Mouse (Mus musculus): Measurements from ENCODE around the gene 2010003K11Rik.

The 2010003K11Rik gene

DNA sequence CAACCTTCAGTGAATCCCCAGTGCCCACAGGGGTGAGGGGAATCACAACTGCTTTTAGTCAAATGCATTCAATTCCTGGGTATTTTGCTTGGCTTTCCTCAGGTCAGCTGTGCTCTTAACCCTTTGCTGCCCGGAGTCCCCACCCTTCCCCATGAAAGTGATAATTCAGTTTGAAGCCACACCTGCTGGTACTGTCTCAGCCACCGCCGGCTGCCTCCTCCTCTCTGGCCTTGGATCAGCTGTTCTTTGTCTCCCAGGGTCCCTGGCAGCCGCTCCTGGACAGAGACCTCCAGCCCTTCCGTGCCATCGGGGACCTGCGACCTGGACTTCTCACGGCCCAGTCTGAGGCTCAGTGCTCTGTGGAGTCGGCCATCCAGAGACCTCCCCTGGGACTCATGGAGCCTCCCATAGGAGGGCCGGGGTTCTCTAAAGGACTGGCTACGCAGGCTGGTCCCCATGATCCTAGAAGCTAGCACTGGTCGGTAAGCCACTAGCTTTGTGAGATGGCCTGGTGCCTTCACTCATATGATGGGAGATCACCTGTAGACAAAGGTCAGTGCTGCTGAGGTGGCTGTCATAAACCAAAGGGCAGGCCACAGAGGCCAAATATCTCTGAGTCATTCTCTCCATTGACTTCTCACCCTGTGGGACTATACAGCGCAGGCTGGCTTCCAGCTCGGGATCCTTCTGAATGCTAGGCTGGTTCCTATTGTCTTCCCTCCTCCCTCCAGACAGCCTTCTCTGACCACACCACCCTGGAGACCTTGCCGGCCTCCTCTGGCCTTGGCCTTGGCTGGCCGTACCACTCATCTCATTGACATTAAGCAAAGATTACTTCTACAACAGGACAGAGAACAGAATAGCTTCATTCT, at the start of gene 2010003K11Rik:
Gene 2010003K11Rik (minus strand): TSS at position 522 of the 872 bp plus-strand sequence.
- no peak for DNase-seq (ENCODE audit: low read depth)

- no peak for DNase-seq (ENCODE audit: low read depth)
Observed at GRCm38 (mm10) chr19:4547801-4548200, 49.4 kb upstream of the 2010003K11Rik start.

- no peak for DNase-seq (ENCODE audit: low read depth)
Observed at GRCm38 (mm10) chr19:4545841-4546240, 47.5 kb upstream of the 2010003K11Rik start.

GRCm38 (mm10) chr19:4545091-4545490, 46.7 kb upstream of the 2010003K11Rik start:
- no peak for DNase-seq (ENCODE audit: low read depth)

DNA sequence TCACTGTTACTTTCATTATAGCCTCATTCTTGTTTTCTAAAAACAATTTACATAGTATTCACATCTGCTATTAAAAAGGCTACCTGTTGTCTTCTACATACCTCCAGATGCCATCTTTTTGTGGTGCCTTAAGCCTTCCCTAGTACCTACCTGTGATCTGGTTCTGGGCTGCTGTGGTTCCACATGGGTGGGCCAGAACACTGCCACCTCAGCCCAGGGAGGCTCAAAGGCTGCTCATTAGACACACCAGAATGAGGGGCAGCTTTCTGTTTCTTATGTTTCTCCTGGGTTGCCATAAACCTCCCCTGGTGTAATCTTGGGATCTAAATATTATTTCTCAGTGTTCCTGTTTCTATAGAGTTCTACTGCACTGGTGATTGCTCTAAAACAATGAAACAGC, 43.7 kb upstream of the 2010003K11Rik start:
- no peak for DNase-seq (ENCODE audit: low read depth)

GRCm38 (mm10) chr19:4540992-4541391, 42.6 kb upstream of the 2010003K11Rik start:
- DNase-seq (ENCODE audit: low read depth), result no peak

- DNase-seq (ENCODE audit: low read depth), result no peak
Observed at GRCm38 (mm10) chr19:4540263-4540662, 41.9 kb upstream of the 2010003K11Rik start.

GRCm38 (mm10) chr19:4536606-4537005, 38.2 kb upstream of the 2010003K11Rik start:
- no peak for DNase-seq (ENCODE audit: low read depth)

DNA sequence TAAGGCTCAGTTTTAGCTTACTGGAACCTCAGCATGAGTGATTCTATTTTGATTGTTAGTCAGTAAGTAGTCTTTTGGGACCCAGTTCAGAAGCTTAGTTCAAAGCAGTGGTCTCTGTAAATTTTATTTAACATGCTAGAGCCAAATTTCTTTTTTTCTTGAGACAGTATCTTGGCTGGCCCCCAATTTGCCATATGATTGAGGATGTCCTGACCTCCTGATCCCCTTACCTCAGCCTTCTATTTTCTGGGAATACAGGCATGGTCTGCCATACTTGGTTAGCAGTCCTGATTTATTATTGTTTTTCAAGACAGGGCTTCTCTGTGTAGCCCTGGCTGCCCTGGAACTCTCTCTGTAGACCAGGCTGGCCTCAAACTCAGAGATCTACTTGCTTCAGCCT, 37.5 kb upstream of the 2010003K11Rik start:
- no peak for DNase-seq (ENCODE audit: low read depth)

DNA sequence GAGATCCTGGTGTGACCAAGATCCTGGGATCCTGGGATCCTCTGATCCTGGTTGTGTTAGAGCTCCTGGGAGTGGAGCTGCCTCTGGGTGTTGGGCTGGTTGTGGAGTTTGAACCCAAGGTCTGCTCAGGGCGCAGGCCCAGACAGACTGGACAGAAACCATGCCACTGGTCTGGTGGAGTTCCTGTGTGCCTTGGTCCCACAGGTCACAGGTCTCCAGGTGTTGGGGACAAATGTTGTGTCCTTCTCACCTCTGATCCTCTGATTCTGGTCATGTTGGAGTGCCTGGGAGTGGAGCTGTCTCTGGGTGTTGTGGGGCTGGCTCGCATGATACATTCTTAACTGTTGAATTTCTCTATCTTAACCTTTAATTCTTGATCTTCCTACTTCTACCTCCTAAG, 36.3 kb upstream of the 2010003K11Rik start:
- DNase-seq (ENCODE audit: low read depth), result no peak

DNA sequence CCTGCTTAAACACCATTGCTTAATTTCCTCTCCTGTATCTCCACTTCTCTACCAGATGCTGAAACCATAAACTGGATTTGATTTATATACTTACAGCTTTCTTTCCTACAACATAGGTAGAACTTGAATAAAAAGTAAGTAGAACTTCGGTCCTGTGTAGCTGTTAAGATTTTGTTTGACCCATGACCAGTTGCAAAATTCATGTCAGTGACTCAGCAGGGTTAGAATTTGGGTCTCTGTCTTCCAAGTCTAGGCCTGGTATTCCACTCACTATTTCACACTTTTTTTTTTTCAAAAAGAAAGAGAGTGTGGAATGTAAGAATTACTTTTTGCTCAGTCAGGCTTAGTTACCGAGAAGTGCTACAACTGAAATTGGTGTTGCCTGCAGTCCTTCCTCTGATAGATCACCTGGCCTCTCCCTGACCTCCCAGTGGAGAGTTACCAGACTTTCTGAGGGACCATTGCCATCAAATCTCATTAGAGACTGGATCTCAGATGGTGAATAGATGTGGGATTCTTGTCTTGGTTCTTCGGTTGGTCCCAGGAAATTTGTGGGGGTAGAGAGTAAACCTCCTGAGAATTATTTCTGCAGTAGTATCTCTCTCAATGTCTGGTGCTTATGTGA, 23.2 kb upstream of the 2010003K11Rik start:
- DNase-seq (ENCODE audit: low read depth), result no peak

DNA sequence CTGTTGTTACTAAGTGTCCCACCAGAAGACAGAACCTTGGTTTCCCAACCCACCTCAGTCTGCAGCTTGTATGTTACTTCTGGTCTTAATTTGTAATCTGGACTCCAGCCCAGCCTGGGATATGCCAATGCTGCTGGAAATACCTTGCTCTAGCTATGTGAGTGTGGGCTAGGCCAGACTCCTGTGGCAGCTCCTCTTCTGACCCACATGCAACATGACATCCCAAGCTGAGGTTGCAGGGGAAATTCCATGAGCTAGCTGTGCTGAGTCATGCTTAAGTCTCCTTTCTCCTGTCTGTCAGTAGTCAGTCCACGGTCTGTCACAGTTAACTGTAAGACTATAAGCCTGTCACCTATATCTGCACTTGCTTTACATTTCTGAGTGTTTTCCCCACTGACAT, 19.1 kb upstream of the 2010003K11Rik start:
- DNase-seq (ENCODE audit: low read depth), result no peak

DNA sequence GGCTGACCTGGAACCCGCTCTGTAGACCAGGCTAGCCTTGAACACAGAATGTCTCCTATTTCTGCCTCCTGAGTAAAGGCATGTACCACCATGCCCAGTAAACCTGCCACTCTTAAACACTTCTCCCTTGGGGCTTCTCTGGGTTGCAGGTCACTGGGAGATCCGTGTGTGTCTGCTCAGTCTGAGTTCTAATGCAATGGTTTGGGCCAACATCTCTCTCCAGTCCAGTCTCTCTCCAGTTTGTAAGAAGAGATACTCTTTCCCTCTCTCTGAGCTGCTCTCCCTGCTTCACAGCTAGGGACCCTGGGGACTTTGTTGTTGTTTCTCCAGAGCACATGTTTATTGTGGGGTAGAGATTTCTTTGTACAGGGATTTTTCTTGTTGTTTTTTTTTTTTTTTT, 17.9 kb upstream of the 2010003K11Rik start:
- DNase-seq (ENCODE audit: low read depth), result no peak

DNA sequence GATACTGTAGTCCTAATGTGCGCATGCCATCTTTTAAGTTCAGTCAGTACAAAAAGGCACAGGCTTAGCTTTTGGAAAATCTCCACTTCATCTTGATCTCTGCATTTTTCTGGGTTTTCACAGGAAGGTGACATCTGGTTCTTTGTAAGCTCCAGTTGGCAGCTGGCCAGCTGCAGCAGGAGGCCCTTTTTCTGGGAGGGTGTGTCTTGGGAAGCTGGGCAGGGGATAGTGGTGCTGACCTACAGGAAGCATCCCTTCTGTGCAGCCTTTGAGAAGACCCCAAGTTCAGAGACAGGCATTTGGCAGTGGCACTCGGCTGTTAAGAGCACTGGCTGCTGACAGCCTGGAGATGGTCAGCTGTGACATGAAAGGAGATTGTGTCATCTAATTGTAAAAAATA, 17.4 kb upstream of the 2010003K11Rik start:
- DNase-seq (ENCODE audit: low read depth), result no peak

DNA sequence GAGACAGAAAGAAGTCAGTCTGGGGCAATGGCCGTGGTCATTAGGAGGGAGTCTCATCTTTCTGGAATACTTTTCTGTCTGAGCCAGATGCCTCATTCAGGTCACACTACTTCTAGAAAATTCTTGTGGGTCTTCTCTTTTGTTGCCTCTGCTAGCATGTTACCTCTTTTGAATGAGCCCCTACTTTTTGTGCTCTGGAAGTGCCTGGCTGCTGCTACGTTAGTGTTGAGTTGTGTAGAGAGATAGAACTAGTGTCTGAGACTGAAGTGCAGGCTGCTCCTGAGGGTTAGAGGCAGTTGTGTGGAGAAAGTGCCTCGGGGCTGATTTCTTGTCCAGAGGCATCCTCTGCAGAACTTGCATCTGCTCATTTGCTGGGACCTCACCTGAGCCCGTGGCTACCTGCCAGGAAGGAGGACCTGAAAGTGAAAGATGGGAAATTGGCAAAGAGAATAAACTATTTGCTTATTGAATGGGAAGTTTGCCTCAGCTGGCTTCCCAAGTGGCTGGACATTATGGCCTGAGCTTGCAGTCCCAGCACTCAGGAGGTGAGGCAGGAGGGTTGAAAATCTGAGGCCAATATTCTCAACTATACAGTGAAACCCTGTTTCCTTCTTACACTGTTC, 15.0 kb upstream of the 2010003K11Rik start:
- no peak for DNase-seq (ENCODE audit: low read depth)

- no peak for DNase-seq (ENCODE audit: low read depth)
Observed at GRCm38 (mm10) chr19:4511116-4511841, 12.9 kb upstream of the 2010003K11Rik start.

DNA sequence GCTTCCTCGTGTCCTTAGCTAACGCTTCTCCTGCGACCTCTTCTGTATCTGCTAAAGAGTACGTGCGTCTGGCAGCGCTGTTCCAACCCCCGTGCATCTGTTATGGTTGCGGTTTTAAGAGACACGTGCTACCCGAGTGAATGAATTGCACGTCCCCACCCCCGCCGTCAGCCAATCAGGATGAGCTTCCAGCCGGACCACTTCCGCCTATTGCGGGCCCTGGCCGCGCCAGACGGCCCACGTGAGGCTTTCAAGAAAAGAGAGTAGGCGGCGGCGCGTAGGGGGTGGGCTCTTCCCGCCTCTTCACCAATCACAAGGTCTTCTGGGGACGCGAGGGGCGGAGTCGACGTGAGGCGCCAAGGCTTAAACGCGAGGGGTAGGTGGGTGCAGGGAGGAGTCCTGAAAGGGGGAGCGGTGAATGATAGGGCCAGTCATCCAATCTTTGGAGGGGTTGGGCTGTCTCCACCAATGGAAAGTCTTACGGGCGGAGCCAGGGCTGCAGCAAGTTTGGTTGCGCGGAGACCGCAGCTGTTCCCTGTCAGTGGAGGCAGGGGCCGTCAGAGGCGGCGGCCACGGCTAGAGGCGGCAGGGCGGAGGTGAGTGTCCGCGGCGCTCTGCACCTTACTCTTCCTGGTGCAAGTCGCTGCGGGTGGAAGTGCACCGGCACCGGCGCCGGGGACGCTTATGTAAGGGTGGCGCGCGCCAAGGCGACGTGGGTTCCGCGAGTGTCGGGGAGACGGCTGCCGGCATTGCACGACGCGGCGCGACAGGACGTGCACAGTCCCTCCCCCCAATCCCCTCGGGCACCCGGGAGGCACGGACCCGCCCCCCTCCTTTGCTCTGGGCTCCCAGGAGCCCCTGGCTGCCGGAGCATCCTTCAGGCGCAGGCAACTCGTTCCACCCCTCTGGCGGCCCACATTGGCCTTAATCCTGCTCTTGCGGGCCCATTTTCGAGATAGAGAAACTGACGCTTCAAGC, 11.9 kb upstream of the 2010003K11Rik start, which contains the start of gene Pcx:
Gene Pcx (plus strand): TSS at position 487 of the 978 bp plus-strand sequence.
- peak; percentile 99 for DNase-seq (ENCODE audit: low read depth)

DNA sequence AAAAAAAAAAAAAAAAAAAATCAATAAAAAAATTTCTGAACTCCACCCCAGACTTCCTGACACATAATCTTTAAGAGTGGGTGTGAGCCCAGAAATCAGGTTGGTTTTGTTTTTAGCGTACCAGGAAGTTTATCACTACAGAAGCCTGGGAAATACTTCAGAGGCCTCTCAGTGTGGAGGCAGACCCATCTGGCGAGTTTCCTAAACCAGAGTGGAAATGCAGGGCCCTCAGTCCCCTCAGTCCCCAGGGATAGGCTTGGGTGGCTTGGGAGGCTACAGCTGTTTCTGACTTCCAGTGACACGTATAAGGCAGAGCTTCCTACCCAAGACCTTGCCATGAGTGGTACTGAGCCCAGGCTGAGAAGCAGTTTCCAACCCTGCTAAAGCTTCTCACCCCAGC, 9.4 kb upstream of the 2010003K11Rik start:
- DNase-seq (ENCODE audit: low read depth), result no peak

DNA sequence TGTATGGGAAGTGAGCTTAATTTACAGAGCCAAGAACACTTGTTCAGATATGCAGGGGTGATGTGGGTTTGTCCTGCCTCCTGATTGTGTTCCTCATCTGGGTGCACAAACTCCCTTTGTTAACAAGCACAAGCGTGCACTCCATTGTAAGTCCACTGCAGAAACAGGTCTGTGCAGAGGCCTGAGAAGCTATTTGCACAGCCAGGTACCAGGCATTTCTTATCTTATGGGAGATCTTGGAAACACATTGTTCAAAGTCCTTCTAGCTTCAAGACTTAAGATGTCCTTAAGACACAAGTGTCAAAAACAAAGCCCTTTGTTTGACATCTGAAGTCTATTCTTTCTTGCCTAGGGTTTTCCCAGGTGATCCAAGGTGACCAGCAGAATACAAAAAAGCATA, 6.4 kb upstream of the 2010003K11Rik start:
- no peak for DNase-seq (ENCODE audit: low read depth)

GRCm38 (mm10) chr19:4502701-4503100, 4.3 kb upstream of the 2010003K11Rik start:
- DNase-seq (ENCODE audit: low read depth), result no peak

Measured in fibroblast of lung, adult 2 months (primary cell).